Mouse (Mus musculus) right cerebral cortex, postnatal 10 days (tissue): ENCODE measurements around the gene Myo10.
A peak's percentile ranks its signal among the peaks of the same experiment; 100 is the strongest.
"Not testable (repeated sequence)": the region's sequence is repeated elsewhere in the genome, so short reads cannot be mapped to it uniquely, and the experiment has no call there.

Source experiments
- DNase-seq, 2 experiments: peaks; one replicate each; pipeline ENCODE4 v3.0.0; 2021; ENCODE audit warnings: low spot score in 2 of 2

The Myo10 gene

GRCm38 (mm10) chr15:25690746-25691105 lies 68.4 kb downstream of the Myo10 start:
- DNase-seq = no peak

- no peak for DNase-seq
Measured at GRCm38 (mm10) chr15:25692254-25692950, 70.1 kb downstream of the Myo10 start.

GRCm38 (mm10) chr15:25693708-25694107 lies 71.4 kb downstream of the Myo10 start:
- DNase-seq = no peak

GRCm38 (mm10) chr15:25694749-25695148 lies 72.4 kb downstream of the Myo10 start:
- no peak for DNase-seq

- DNase-seq = no peak
Measured at GRCm38 (mm10) chr15:25695253-25695652, 72.9 kb downstream of the Myo10 start.

- no peak for DNase-seq
Measured at GRCm38 (mm10) chr15:25695883-25696282, 73.6 kb downstream of the Myo10 start.

- no peak for DNase-seq
Measured at GRCm38 (mm10) chr15:25696660-25697059, 74.3 kb downstream of the Myo10 start.

- no peak for DNase-seq
Measured at GRCm38 (mm10) chr15:25699032-25699557, 76.8 kb downstream of the Myo10 start.

- DNase-seq = no peak
Measured at GRCm38 (mm10) chr15:25702602-25703001, 80.3 kb downstream of the Myo10 start.

- no peak for DNase-seq
Measured at GRCm38 (mm10) chr15:25704809-25705585, 82.7 kb downstream of the Myo10 start.

- no peak for DNase-seq
Measured at GRCm38 (mm10) chr15:25706874-25707554, 84.7 kb downstream of the Myo10 start.

GRCm38 (mm10) chr15:25707891-25708290 lies 85.6 kb downstream of the Myo10 start:
- DNase-seq = no peak

- DNase-seq = no peak
Measured at GRCm38 (mm10) chr15:25710876-25711275, 88.6 kb downstream of the Myo10 start.

GRCm38 (mm10) chr15:25712877-25713276 lies 90.6 kb downstream of the Myo10 start:
- DNase-seq = no peak

GRCm38 (mm10) chr15:25713587-25714361 lies 91.4 kb downstream of the Myo10 start:
- DNase-seq = peak; percentile 60

GRCm38 (mm10) chr15:25715218-25715995 lies 93.1 kb downstream of the Myo10 start:
- DNase-seq = no peak

- no peak for DNase-seq
Measured at GRCm38 (mm10) chr15:25715996-25716395, 93.7 kb downstream of the Myo10 start.

GRCm38 (mm10) chr15:25717006-25717405 lies 94.7 kb downstream of the Myo10 start:
- peak; percentile 85 to 92 for DNase-seq

- DNase-seq = not testable (repeated sequence)
Measured at GRCm38 (mm10) chr15:25718104-25718503, 95.8 kb downstream of the Myo10 start.

GRCm38 (mm10) chr15:25719270-25719669 lies 96.9 kb downstream of the Myo10 start:
- no peak for DNase-seq

GRCm38 (mm10) chr15:25720263-25720662 lies 97.9 kb downstream of the Myo10 start:
- no peak for DNase-seq
